Mouse (Mus musculus) liver, embryonic 14.5 days (tissue): ENCODE measurements at regions not wholly inside any gene's neighbourhood (a gene's known extent, or its start where the extent isn't known, plus 50 kb on each side); places are given as distances from the start of the nearest gene placed in this dataset.

Source experiments
- ATAC-seq: fragments of 200-750 bp; cut with Nextera tagmentation; 2 replicates; pipeline ENCODE4 v1.8.0; 2017; ENCODE audit warnings: moderate number of reproducible peaks, mild to moderate bottlenecking, moderate library complexity; ENCODE audit not compliant: insufficient read depth
- DNase-seq, 3 experiments: peaks; one replicate each; pipeline ENCODE4 v3.0.0-alpha.2; 2012 to 2013; ENCODE audit warnings: low read depth in 3 of 3, low spot score in 3 of 3
- H3K27ac ChIP-seq: fragments of 300-500 bp; sonication (generic); 2 replicates; pipeline ENCODE4 v1.5.1; 2014; ENCODE audit warnings: moderate library complexity, mild to moderate bottlenecking, control low read depth, inconsistent platforms
- H3K27me3 ChIP-seq: fragments of 300-500 bp; sonication (generic); 2 replicates; pipeline ENCODE4 v1.6.1; 2014; ENCODE audit warnings: mild to moderate bottlenecking, low read length, moderate library complexity; ENCODE audit not compliant: control insufficient read depth, insufficient read depth
- H3K36me3 ChIP-seq: fragments of 300-500 bp; sonication (generic); replicated peaks from 2 replicates; pipeline ENCODE4 v1.6.1; 2014; ENCODE audit warnings: low read depth; ENCODE audit not compliant: control insufficient read depth, insufficient read depth
- H3K4me1 ChIP-seq, 2 experiments: fragments of 200-500 bp in 1 of 2; fragments of 300-500 bp in 1 of 2; sonication (generic) in 1 of 2; replicated peaks; 2 replicates each; pipeline ENCODE4 v1.6.1; 2012 to 2014; ENCODE audit warnings: antibody characterized with exemption in 1 of 2, inconsistent platforms in 1 of 2, low read length in 1 of 2; ENCODE audit not compliant: control insufficient read depth in 2 of 2, insufficient read depth in 2 of 2
- H3K4me2 ChIP-seq: fragments of 300-500 bp; sonication (generic); 2 replicates; pipeline ENCODE4 v1.6.1; 2014; ENCODE audit warnings: low read depth, mild to moderate bottlenecking, control low read depth, moderate library complexity
- H3K4me3 ChIP-seq, 2 experiments: fragments of 200-500 bp in 1 of 2; fragments of 300-500 bp in 1 of 2; sonication (generic) in 1 of 2; 2 replicates each; pipeline ENCODE4 v1.5.1; 2012 to 2014; ENCODE audit warnings: low read depth in 2 of 2, low read length in 2 of 2, mild to moderate bottlenecking in 2 of 2, control low read depth in 1 of 2, inconsistent platforms in 1 of 2, moderate library complexity in 1 of 2; ENCODE audit not compliant: insufficient read depth in 1 of 2
- H3K9ac ChIP-seq: fragments of 300-500 bp; sonication (generic); replicated peaks from 2 replicates; pipeline ENCODE4 v1.6.1; 2014; ENCODE audit warnings: mild to moderate bottlenecking, control low read depth, moderate library complexity
- H3K9me3 ChIP-seq: fragments of 300-500 bp; sonication (generic); 2 replicates; pipeline ENCODE4 v1.6.1; 2016; ENCODE audit warnings: low read length, mixed read lengths; ENCODE audit not compliant: control insufficient read depth
- CTCF ChIP-seq: IDR thresholded peaks from 2 replicates; pipeline ENCODE4 v1.5.1; 2016; ENCODE audit warnings: antibody characterized with exemption, low read depth, control low read depth
- EP300 ChIP-seq: IDR thresholded peaks from 2 replicates; pipeline ENCODE4 v1.6.1; 2016; ENCODE audit warnings: antibody characterized with exemption, low read depth
- WGBS: fragments of 180-500 bp; shearing (Covaris S2); extraction: QIAGEN DNeasy Blood & Tissue Kit; methylation state at CpG from one replicate; pipeline ENCODE4 v1.1.7; 2014; ENCODE audit not compliant: insufficient replicate concordance; 5-methylcytosine and 5-hydroxymethylcytosine counted together

- no peaks in the 10 kb centered on the region for H3K27me3 ChIP-seq
- no peaks in the 10 kb centered on the region for H3K36me3 ChIP-seq
- no peak overlapping the region for H3K27ac ChIP-seq
- H3K4me1 ChIP-seq: no peaks in the 10 kb centered on the region
- no peak overlapping the region for H3K4me2 ChIP-seq
- no peak overlapping the region for H3K9ac ChIP-seq
- H3K4me3 ChIP-seq: no peak overlapping the region
- 38% methylated on average over 5 of the region's 5 CpGs for WGBS
- no peaks in the 10 kb centered on the region for H3K9me3 ChIP-seq
- no peak for ATAC-seq
- no peak for TF ChIP-seq EP300
- no peak for TF ChIP-seq CTCF
- DNase-seq: no peak
Observed at GRCm38 (mm10) chr10:44647021-44647420, 118.7 kb upstream of the Prdm1 start.

GRCm38 (mm10) chr10:44646615-44647014 is 118.3 kb upstream of the Prdm1 start:
- H3K4me2 ChIP-seq: no peak overlapping the region
- no peak for DNase-seq

GRCm38 (mm10) chr10:44641616-44642015 is 113.3 kb upstream of the Prdm1 start:
- Histone ChIP-seq H3K9me3 (no peaks in the 10 kb centered on the region), H3K27me3 (no peaks in the 10 kb centered on the region), H3K27ac (no peak overlapping the region), H3K36me3 (no peaks in the 10 kb centered on the region), H3K9ac (no peak overlapping the region), H3K4me2 (no peak overlapping the region), H3K4me1 (peaks cover 0 to 5% of the 10 kb centered on the region in 2 experiments; a peak in 1 of 4 replicates), H3K4me3 (no peak overlapping the region)
- DNase-seq: no peak
- 62% methylated on average over 2 of the region's 2 CpGs for WGBS
- TF ChIP-seq CTCF (no peak), EP300 (no peak)
- no peak for ATAC-seq

More at GRCm38 (mm10) chr10:44646615-44647014, 118.3 kb upstream of the Prdm1 start:
- TF ChIP-seq EP300 (no peak), CTCF (no peak)
- no peaks in the 10 kb centered on the region for H3K36me3 ChIP-seq
- H3K27ac ChIP-seq: no peak overlapping the region
- H3K27me3 ChIP-seq: no peaks in the 10 kb centered on the region
- H3K9ac ChIP-seq: no peak overlapping the region
- H3K4me1 ChIP-seq: no peaks in the 10 kb centered on the region
- WGBS: 59% methylated on average over 5 of the region's 5 CpGs
- H3K4me3 ChIP-seq: no peak overlapping the region
- H3K9me3 ChIP-seq: no peaks in the 10 kb centered on the region
- ATAC-seq: no peak

- Histone ChIP-seq H3K9ac (no peak overlapping the region), H3K27ac (no peak overlapping the region), H3K36me3 (no peaks in the 10 kb centered on the region), H3K9me3 (no peaks in the 10 kb centered on the region), H3K4me3 (no peak overlapping the region), H3K4me1 (peaks cover 0 to 7% of the 10 kb centered on the region in 2 experiments; a peak in 1 of 4 replicates), H3K27me3 (no peaks in the 10 kb centered on the region), H3K4me2 (no peak overlapping the region)
- ATAC-seq (no peak), DNase-seq (no peak)
- 78% methylated on average over 8 of the region's 8 CpGs for WGBS
- TF ChIP-seq CTCF: no peak
- TF ChIP-seq EP300: no peak
Observed at GRCm38 (mm10) chr10:44640620-44641019, 112.3 kb upstream of the Prdm1 start.

- Histone ChIP-seq H3K36me3 (no peaks in the 10 kb centered on the region), H3K27me3 (no peaks in the 10 kb centered on the region), H3K4me2 (no peak overlapping the region), H3K27ac (no peak overlapping the region), H3K9me3 (no peaks in the 10 kb centered on the region), H3K4me3 (no peak overlapping the region), H3K4me1 (peaks cover 0 to 10% of the 10 kb centered on the region in 2 experiments; a peak in 1 of 4 replicates), H3K9ac (no peak overlapping the region)
- no peak for TF ChIP-seq EP300
- no peak for TF ChIP-seq CTCF
- DNase-seq (no peak), ATAC-seq (no peak)
- WGBS: 49% methylated on average over 2 of the region's 2 CpGs
Observed at GRCm38 (mm10) chr10:44638678-44639077, 110.4 kb upstream of the Prdm1 start.
